Mouse (Mus musculus): ENCODE results near the gene 6030458C11Rik.

DNA sequence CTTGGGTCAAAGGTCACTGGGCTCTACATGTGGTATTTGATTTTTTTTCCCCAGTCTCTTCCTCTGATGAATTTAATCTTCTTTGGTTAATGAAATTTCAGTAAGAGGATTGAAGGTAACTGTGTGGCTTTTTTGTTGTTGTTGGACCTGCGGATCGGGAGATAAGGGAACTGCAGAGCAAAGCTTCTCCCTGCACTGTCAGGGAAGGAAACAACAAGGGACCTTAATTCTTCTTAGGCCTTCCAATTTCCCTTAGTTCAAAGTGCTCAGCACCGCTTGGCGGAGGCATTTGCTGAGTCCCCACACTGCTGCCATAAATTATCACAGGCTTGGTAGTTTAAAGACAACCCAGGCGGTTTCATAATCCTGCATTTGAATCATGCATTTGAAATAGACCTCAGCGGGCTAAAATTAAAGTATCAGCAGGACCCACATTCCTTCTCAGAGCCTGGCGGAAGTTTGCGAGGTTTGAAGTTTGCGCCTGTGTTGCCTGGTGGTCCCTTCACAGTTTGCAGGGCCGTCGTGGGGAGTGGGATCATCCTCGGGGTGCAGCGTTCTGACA, 28.5 kb downstream of the 6030458C11Rik start:
- TF ChIP-seq CTCF (IDR thresholded peaks at IDR 0.05; ENCODE audit: borderline replicate concordance, extremely low read depth, insufficient read depth, insufficient read length), result no peak
- TF ChIP-seq POLR2A (IDR thresholded peaks at IDR 0.05; ENCODE audit: borderline replicate concordance, extremely low read depth, insufficient read depth, insufficient read length, poor library complexity, severe bottlenecking), result no peak
